Mouse (Mus musculus) gastrocnemius, postnatal 4 days (tissue): ENCODE measurements around the gene BC030499. TPM values are rescaled to one million over a fixed set of nuclear protein-coding genes. Genes with fewer than 3 reads are reported as not detected.
A peak's percentile ranks its signal among the peaks of the same experiment; 100 is the strongest.
"Not testable (repeated sequence)": the region's sequence is repeated elsewhere in the genome, so short reads cannot be mapped to it uniquely, and the experiment has no call there.

Experiments
- DNase-seq, 2 experiments: peaks; one replicate each; pipeline ENCODE4 v3.0.0; 2021 to 2022; ENCODE audit warnings: low spot score in 2 of 2, mixed read lengths in 2 of 2
- long read RNA-seq, 2 experiments: library from polyadenylated mRNA; stranded (forward); transcript quantifications; one replicate each; pipeline ENCODE4 v2.0.0; 2021
- total RNA-seq, 2 experiments: library from RNA; stranded (reverse); gene quantifications; 2 replicates each; pipeline ENCODE4 v1.2.3; 2021

The BC030499 gene
- total RNA-seq, result 1 to 10 TPM in 1 of 2 experiments, under 1 TPM in 1; 0.47 to 1.3 TPM
- long read RNA-seq, experiment 1, result 0 reads
- long read RNA-seq, experiment 2, result 0 reads

- DNase-seq, result no peak
These were observed at the start of gene BC030499 for GRCm38 (mm10) chr11:78290654-78291053. TSS of gene BC030499 (plus strand) at chr11:78290841.

DNA sequence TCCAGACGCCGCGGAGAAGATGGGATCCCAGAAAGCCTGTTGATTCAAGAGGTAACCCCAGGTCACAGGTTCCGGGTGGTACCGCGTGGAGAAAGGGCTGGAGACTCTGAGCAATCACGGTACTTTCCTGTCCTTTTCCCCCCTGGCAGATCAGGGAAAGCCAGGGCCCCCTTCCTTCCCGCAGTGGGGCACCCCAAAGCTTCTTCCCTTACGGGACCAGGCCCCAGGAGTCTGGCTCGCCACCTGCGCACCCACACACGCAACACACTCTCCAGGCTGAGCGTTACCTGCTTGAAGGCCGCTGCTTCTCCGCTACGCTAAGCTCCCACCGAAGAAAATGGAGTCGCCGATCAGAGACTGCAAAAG is 45.4 kb upstream of the BC030499 start:
- DNase-seq, result no peak

DNA sequence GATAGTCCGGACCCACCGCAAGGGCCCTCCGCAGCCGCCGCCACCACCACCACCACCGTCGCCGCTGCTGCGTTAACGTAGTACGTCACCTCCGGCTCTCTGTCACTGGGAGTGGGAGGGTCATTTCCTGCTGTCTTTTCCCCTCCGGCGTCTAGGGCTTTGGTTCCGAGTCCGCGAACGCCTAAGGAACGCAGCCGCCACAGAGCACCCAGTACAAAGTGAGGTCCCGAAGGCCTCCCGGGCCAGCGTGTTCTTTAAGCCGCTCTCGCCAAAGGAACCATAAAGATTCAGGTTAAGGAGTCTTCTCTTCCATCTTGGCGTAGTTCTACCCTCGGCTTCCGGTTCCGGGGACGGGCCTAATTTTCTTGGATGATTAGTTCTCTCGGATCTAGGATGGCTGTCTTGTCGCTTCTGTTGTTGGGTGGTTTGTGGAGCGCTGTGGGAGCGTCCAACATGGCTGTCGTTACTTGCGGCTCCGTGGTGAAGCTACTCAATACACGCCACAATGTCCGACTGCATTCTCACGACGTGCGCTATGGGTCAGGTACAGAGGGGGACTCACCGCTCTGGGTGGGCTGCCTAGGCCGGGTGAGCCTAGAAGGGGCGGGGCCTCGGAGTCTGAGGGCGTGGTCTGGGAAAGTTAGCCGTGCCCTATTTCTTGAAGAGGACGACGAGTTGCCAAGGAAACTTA is 44.9 kb upstream of the BC030499 start, which contains the start of the genes Sdf2 and Supt6:
Sdf2 (plus strand) TSS at position 120 of the 691 bp plus-strand sequence.
Supt6 (minus strand) TSS at position 361 of the 691 bp plus-strand sequence.
- peak; percentile 65 to 89 for DNase-seq

DNA sequence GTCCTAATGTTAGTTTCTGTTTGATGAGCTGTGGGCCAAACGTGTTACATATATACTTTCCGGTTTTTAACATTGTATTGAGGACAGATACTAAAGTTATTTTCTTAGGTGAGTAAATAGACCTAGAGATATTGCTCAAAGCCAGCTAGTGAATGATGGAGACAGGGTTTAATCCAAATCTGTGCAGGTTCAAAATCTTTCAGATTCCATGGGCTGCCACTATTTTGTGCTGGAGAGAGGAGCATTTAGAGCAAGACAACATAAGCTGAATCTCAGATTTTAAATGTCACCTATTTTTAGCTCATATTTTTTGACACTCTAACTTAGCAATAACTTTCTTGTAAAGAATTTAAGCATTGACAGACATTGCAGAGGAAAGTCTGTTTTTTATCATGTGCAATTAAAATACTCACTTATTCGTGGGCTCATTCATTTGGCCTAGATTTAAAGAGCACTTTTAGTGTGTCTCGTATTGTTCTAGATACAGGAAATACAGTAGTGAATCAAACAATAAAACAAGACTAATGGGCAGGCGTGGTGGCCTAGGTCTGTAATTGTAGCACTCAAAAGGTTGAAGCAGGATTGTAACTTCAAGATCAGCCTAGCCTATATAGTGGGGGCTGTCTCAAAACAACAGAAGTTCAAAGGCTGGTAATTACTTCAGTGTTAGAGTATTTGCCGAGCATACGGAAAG is 44.2 kb upstream of the BC030499 start:
- DNase-seq, result no peak

DNA sequence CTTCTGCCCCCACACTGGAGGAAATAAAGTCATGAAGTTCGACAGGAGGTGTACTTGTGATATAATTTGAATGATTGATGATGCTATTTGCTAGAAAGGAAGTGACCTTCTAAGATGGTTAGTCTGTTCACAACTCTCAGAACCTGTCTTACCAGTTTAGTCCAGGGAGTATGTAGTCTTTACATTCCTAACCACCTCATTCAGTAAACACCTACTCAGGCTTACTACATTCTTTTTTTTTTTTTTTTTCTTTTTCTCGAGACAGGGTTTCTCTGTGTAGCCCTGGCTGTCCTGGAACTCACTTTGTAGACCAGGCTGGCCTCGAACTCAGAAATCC is 43.7 kb upstream of the BC030499 start:
- no peak for DNase-seq

DNA sequence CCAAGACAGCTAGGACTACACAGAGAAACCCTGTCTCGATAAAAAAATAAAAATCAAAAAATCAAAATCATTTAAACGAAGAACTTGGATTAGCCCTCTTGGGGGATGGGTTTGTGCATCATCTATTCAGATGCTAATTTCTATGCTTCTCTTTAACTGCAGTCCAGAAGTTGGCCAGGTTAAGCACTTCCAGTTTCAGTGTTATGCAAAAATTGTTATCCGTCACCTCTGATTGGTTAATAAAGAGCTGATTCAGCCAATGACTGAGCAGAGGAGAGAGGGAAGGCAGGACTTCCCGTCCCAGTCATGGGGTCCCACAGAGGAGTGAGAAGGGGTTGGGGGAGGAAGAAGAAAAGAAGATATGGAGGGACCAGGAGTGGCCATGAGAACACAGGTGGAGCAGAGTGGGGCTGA is 42.9 kb upstream of the BC030499 start:
- no peak for DNase-seq

- no peak for DNase-seq
These were observed 34.0 kb upstream of the BC030499 start for GRCm38 (mm10) chr11:78256618-78257017.

DNA sequence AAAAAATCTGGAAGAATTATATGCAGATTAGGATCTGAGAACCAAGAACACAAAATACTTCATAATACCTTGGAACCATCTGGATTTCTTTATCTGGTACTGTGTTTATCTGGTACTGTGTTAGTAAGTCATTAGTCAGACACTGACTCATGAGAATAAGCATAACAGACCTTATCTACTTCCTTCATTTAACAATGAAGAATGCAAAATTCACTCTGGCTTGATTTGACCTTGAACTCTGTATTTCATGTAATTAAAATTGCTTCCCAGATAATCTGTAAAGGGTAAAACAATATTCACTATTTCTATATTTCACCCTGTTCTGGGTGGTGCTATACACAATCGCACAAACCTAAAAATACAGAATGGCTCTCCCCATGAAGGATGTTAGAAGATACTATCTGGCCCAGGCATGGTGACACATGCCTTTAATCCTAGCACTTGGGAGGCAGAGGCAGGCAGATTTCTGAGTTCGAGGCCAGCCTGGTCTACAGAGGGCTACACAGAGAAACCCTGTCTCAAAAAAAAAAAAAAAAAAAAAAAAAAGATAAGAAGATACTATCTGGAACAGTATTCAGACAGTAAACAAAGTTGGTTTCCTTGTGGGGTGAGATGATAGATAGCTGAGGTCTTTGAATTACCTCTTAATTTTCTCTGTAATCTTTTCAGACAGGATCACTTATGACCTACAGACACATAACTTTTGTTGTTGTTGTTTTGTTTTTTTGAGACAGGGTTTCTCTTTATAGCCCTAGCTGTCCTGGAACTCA is 30.0 kb upstream of the BC030499 start:
- no peak for DNase-seq

DNA sequence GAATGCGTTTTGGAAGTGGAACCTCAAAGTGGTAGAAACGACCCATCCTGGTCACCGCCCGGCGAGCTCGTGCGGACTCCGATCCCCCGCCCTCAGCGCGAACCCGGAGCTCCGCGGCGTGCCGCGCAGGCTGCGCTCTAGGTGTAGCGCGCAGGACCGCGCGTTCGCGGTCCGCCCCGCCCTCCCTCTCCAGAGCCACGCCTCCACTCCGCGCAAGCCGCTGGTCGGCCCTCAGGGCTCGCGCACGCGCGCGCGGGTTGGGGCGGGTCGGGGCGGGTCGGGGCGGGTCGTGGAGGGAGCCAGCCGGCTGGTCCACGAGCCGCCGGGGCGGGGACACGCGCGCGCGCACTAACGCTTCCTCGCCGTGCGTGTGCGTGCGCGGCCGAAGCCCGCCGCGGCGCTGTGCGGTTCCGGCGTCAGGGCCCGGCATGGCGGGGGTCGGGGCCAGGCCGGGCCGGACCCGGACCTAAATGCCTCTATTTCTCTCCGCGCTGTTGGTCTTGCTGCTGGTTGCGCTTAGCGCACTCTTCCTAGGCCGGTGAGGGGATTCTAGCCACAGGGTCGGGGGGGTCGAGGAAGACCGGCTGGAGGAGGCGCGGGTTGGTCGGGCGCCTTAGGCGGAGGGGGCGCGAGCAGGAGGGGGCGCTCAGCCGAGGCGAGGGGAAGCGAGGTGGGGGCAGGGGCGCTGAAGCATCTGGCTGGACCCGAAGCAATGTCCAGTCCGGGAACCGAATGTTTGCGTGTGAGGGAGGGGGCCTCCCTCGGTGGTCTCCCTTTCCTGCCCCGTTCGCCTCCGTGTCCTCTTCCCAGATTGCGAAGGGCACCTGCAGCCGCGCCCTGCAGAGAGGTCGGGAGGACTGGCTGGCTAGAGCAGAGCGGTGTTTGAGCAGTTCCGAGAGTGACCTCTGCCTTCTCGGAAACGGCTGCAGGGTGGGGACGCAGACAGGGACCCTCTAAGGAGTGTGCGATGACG is 29.0 kb upstream of the BC030499 start, which contains the start of gene 2610507B11Rik:
2610507B11Rik (plus strand) TSS at position 373 of the 973 bp plus-strand sequence.
- peak; percentile 87 to 96 for DNase-seq

DNA sequence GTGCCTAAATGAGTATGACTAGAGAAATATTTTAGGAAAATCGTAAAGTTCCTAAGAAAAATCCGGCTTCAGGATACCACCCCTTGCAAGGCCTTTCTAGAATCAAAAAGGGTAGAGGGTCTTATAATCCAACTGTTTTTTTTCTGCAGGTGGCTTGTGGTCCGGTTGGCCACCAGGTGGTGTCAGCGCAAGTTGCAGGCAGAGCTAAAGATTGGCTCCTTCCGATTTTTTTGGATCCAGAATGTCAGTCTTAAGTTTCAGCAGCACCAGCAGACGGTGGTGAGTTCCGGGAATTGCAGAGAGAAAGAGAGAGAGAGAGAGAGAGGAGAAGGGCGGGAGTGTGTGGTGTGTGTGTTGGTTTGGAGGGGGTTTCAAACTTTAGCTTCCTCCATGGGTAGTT is 28.1 kb upstream of the BC030499 start:
- DNase-seq, result peak in 1 of 2 experiments; percentile 53

DNA sequence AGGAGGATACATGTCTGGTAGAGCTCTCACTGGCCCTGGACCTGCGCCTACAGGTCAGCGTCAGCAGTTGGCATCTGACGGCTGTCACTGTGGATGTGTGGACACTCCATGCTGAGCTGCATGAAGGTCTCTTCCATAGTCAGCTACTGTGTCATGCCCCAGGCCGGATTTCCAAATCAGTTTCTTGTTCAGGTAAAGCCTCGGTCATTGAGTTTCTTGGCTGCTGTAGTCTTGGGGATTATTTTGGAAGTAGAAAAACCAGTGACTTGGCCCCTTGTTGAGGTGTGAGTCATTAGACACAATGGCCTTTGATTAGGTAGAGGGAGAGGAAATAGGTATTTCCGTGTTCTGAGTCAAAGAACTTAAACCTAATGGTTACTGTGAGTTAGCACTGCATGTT is 25.1 kb upstream of the BC030499 start:
- no peak for DNase-seq

GRCm38 (mm10) chr11:78271986-78272385 is 18.7 kb upstream of the BC030499 start:
- DNase-seq, result no peak

- no peak for DNase-seq
These were observed 15.0 kb upstream of the BC030499 start for GRCm38 (mm10) chr11:78275596-78275995.

GRCm38 (mm10) chr11:78276169-78276568 is 14.5 kb upstream of the BC030499 start:
- not testable (repeated sequence) for DNase-seq

- no peak for DNase-seq
These were observed 11.8 kb upstream of the BC030499 start for GRCm38 (mm10) chr11:78278853-78279252.

GRCm38 (mm10) chr11:78279586-78279985 is 11.1 kb upstream of the BC030499 start:
- no peak for DNase-seq

- DNase-seq, result no peak
These were observed 1.4 kb upstream of the BC030499 start for GRCm38 (mm10) chr11:78289146-78289763.

DNA sequence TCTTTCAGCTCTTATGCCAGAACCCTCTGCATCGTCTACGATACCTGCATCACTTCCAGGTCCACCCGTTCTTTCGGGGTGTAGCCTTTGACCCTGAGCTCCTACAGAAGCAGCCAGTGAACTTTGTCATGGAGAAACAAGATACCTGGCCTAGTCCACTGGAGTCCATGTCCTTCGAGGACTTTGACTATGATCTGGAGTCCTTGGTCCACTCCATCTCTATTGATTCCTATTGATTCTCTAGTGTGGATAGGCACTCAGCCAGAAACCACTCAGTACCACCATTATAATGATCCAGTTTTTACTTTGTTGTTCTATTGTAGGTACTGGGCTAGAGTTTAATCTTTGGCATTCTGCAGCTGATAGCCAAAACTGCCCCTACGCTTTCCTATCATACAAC is 3.9 kb downstream of the BC030499 start:
- DNase-seq, result no peak

DNA sequence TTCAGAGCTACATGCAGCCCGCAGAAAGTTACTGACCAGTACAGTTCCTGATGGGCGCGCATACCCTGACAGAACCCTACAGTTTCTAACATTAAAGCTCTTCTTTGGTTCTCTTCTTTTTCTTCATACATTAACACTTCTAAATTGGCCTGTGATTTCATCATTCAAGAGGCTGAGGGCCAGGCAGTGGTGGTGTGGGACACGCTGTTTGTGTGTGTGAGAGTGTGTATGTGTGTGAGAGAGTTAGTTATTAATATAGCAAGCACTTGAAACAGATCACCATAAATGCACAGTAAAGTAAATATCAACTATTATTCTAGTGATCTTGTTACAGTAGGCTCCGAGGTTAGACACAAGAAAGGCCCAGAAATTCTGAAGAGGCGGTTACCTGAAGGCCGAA is 10.3 kb downstream of the BC030499 start:
- DNase-seq, result no peak
